Mouse (Mus musculus): ENCODE measurements around the gene Arpin. TPM values are rescaled to one million over a fixed set of nuclear protein-coding genes. Genes with fewer than 3 reads are reported as not detected.

Arpin gene
- polyA plus RNA-seq, 2 experiments: 14.8 to 25.6 TPM

- peaks cover 59% of the 10 kb centered on the region for H3K36me3 ChIP-seq (ENCODE audit: control insufficient read depth, insufficient read depth, low read length)
- no peak overlapping the region for H3K4me2 ChIP-seq (replicated peaks; ENCODE audit: low read depth, low read length, severe bottlenecking)
- H3K4me1 ChIP-seq (ENCODE audit: control insufficient read depth, insufficient read depth, low read length): no peaks in the 10 kb centered on the region
- no peak for DNase-seq (ENCODE audit: low spot score)
- ATAC-seq (ENCODE audit: low FRiP score, low read depth): no peak
- 68% methylated on average over 2 of the region's 2 CpGs for WGBS
- H3K9ac ChIP-seq (ENCODE audit: low read depth, low read length, severe bottlenecking): no peak overlapping the region
- no peak overlapping the region for H3K27ac ChIP-seq (replicated peaks; ENCODE audit: low read depth, low read length)
- no peaks in the 10 kb centered on the region for H3K9me3 ChIP-seq (ENCODE audit: control insufficient read depth, low read length)
- H3K4me3 ChIP-seq (replicated peaks; ENCODE audit: low read length): no peak overlapping the region
- no peaks in the 10 kb centered on the region for H3K27me3 ChIP-seq (ENCODE audit: control insufficient read depth, insufficient read depth, low read length)
- no peak for TF ChIP-seq POLR2A (IDR thresholded peaks at IDR 0.05; ENCODE audit: borderline replicate concordance, extremely low read depth, insufficient read depth, insufficient read length)
Observed at GRCm38 (mm10) chr7:79907356-79907755, 27.8 kb downstream of the Arpin start.

GRCm38 (mm10) chr7:79906914-79907313 is 28.2 kb downstream of the Arpin start:
- H3K4me2 ChIP-seq (replicated peaks; ENCODE audit: low read depth, low read length, severe bottlenecking): no peak overlapping the region
- no peak overlapping the region for H3K4me3 ChIP-seq (replicated peaks; ENCODE audit: low read length)
- TF ChIP-seq POLR2A (IDR thresholded peaks at IDR 0.05; ENCODE audit: borderline replicate concordance, extremely low read depth, insufficient read depth, insufficient read length): no peak
- H3K4me1 ChIP-seq (ENCODE audit: control insufficient read depth, insufficient read depth, low read length): no peaks in the 10 kb centered on the region
- DNase-seq (ENCODE audit: low spot score) (no peak), ATAC-seq (ENCODE audit: low FRiP score, low read depth) (no peak)
- 92% methylated on average over 3 of the region's 3 CpGs for WGBS
- no peak overlapping the region for H3K9ac ChIP-seq (ENCODE audit: low read depth, low read length, severe bottlenecking)
- no peak overlapping the region for H3K27ac ChIP-seq (replicated peaks; ENCODE audit: low read depth, low read length)
- no peaks in the 10 kb centered on the region for H3K9me3 ChIP-seq (ENCODE audit: control insufficient read depth, low read length)
- H3K36me3 ChIP-seq (ENCODE audit: control insufficient read depth, insufficient read depth, low read length): peaks cover 63% of the 10 kb centered on the region
- no peaks in the 10 kb centered on the region for H3K27me3 ChIP-seq (ENCODE audit: control insufficient read depth, insufficient read depth, low read length)

DNA sequence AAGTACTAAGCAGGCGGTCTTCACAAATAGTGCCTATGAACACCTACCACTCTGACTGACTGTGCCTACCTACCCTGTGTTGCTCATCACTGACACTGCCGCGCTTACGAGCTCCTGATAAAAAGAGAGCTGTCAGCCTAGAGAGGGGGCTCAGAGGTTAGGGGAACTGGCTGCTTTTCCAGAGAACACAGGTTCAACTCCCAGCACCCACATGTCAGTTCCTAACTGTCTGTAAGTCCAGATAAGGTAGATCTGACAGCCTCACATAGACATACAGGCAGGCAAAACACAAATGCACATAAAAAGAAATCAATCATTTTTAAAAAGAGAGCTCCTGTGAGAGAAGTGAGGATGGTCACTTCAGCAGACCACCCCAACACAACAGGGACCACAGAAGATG is 30.0 kb downstream of the Arpin start:
- ATAC-seq (ENCODE audit: low FRiP score, low read depth): no peak
- H3K9ac ChIP-seq (ENCODE audit: low read depth, low read length, severe bottlenecking): no peak overlapping the region
- no peak overlapping the region for H3K4me2 ChIP-seq (replicated peaks; ENCODE audit: low read depth, low read length, severe bottlenecking)
- peaks cover 76% of the 10 kb centered on the region for H3K36me3 ChIP-seq (ENCODE audit: control insufficient read depth, insufficient read depth, low read length)
- no peak overlapping the region for H3K27ac ChIP-seq (replicated peaks; ENCODE audit: low read depth, low read length)
- no peaks in the 10 kb centered on the region for H3K4me1 ChIP-seq (ENCODE audit: control insufficient read depth, insufficient read depth, low read length)
- TF ChIP-seq POLR2A (IDR thresholded peaks at IDR 0.05; ENCODE audit: borderline replicate concordance, extremely low read depth, insufficient read depth, insufficient read length): no peak
- H3K4me3 ChIP-seq (replicated peaks; ENCODE audit: low read length): no peak overlapping the region
- 92% methylated on average over 4 of the region's 4 CpGs for WGBS
- H3K9me3 ChIP-seq (ENCODE audit: control insufficient read depth, low read length): no peaks in the 10 kb centered on the region
- no peaks in the 10 kb centered on the region for H3K27me3 ChIP-seq (ENCODE audit: control insufficient read depth, insufficient read depth, low read length)
- no peak for DNase-seq (ENCODE audit: low spot score)

GRCm38 (mm10) chr7:79903160-79903792 is 31.9 kb downstream of the Arpin start:
- Histone ChIP-seq H3K4me2 (replicated peaks; ENCODE audit: low read depth, low read length, severe bottlenecking) (no peak overlapping the region), H3K9me3 (ENCODE audit: control insufficient read depth, low read length) (no peaks in the 10 kb centered on the region), H3K4me1 (ENCODE audit: control insufficient read depth, insufficient read depth, low read length) (no peaks in the 10 kb centered on the region), H3K27me3 (ENCODE audit: control insufficient read depth, insufficient read depth, low read length) (no peaks in the 10 kb centered on the region), H3K4me3 (replicated peaks; ENCODE audit: low read length) (no peak overlapping the region), H3K27ac (replicated peaks; ENCODE audit: low read depth, low read length) (no peak overlapping the region), H3K36me3 (ENCODE audit: control insufficient read depth, insufficient read depth, low read length) (peaks cover 73% of the 10 kb centered on the region), H3K9ac (ENCODE audit: low read depth, low read length, severe bottlenecking) (no peak overlapping the region)
- ATAC-seq (ENCODE audit: low FRiP score, low read depth) (no peak), DNase-seq (ENCODE audit: low spot score) (no peak)
- 76% methylated on average over 8 of the region's 8 CpGs for WGBS
- no peak for TF ChIP-seq POLR2A (IDR thresholded peaks at IDR 0.05; ENCODE audit: borderline replicate concordance, extremely low read depth, insufficient read depth, insufficient read length)

- ATAC-seq (ENCODE audit: low FRiP score, low read depth) (no peak), DNase-seq (ENCODE audit: low spot score) (no peak)
- TF ChIP-seq POLR2A (IDR thresholded peaks at IDR 0.05; ENCODE audit: borderline replicate concordance, extremely low read depth, insufficient read depth, insufficient read length): no peak
- H3K4me1 ChIP-seq (ENCODE audit: control insufficient read depth, insufficient read depth, low read length): no peaks in the 10 kb centered on the region
- H3K27ac ChIP-seq (replicated peaks; ENCODE audit: low read depth, low read length): no peak overlapping the region
- no peak overlapping the region for H3K9ac ChIP-seq (ENCODE audit: low read depth, low read length, severe bottlenecking)
- no peak overlapping the region for H3K4me2 ChIP-seq (replicated peaks; ENCODE audit: low read depth, low read length, severe bottlenecking)
- H3K27me3 ChIP-seq (ENCODE audit: control insufficient read depth, insufficient read depth, low read length): no peaks in the 10 kb centered on the region
- H3K36me3 ChIP-seq (ENCODE audit: control insufficient read depth, insufficient read depth, low read length): peaks cover 66% of the 10 kb centered on the region
- 92% methylated on average over 6 of the region's 6 CpGs for WGBS
- H3K9me3 ChIP-seq (ENCODE audit: control insufficient read depth, low read length): no peaks in the 10 kb centered on the region
- H3K4me3 ChIP-seq (replicated peaks; ENCODE audit: low read length): no peak overlapping the region
Observed at GRCm38 (mm10) chr7:79900753-79901152, 34.4 kb downstream of the Arpin start.

Measured in limb, embryonic 14.5 days (tissue).